Mouse (Mus musculus) ES-Bruce4 (cell line): ENCODE measurements around the gene Atp2b1. TPM values are rescaled to one million over a fixed set of nuclear protein-coding genes. Genes with fewer than 3 reads are reported as not detected.

ENCODE experiments used
- H3K27ac ChIP-seq: 2 replicates; pipeline ENCODE4 v1.5.1; 2012; ENCODE audit warnings: low read length, inconsistent platforms; ENCODE audit not compliant: insufficient read depth
- H3K27me3 ChIP-seq: 2 replicates; pipeline ENCODE4 v1.6.1; 2012; ENCODE audit warnings: mild to moderate bottlenecking, low read length, inconsistent platforms; ENCODE audit not compliant: control insufficient read depth, poor library complexity, insufficient read depth, severe bottlenecking
- H3K36me3 ChIP-seq: 2 replicates; pipeline ENCODE4 v1.6.1; 2012; ENCODE audit warnings: inconsistent platforms, mild to moderate bottlenecking, low read length, moderate library complexity; ENCODE audit not compliant: control insufficient read depth, poor library complexity, insufficient read depth, severe bottlenecking
- H3K4me1 ChIP-seq: one replicate; pipeline ENCODE4 v1.8.1; 2011; ENCODE audit warnings: low read length; ENCODE audit not compliant: control insufficient read depth, insufficient read depth
- H3K4me3 ChIP-seq: 2 replicates; pipeline ENCODE4 v1.5.1; 2011; ENCODE audit warnings: low read depth, mild to moderate bottlenecking, low read length
- H3K9ac ChIP-seq: 2 replicates; pipeline ENCODE4 v1.6.1; 2012; ENCODE audit warnings: low read depth, mild to moderate bottlenecking, inconsistent platforms; ENCODE audit not compliant: poor library complexity, severe bottlenecking
- H3K9me3 ChIP-seq: replicated peaks from 2 replicates; pipeline ENCODE4 v1.6.1; 2012; ENCODE audit warnings: mild to moderate bottlenecking, low read length, inconsistent platforms; ENCODE audit not compliant: control insufficient read depth, poor library complexity, insufficient read depth, severe bottlenecking
- CTCF ChIP-seq: IDR thresholded peaks from one replicate; pipeline ENCODE4 v1.8.1; 2011; ENCODE audit warnings: low read depth, low read length
- EP300 ChIP-seq: IDR thresholded peaks from 2 replicates; pipeline ENCODE4 v1.6.1; 2011; ENCODE audit warnings: low read depth, low read length; ENCODE audit not compliant: insufficient read depth
- POLR2A ChIP-seq: IDR thresholded peaks from one replicate; pipeline ENCODE4 v1.8.1; 2011; ENCODE audit warnings: low read length; ENCODE audit not compliant: insufficient read depth
- polyA plus RNA-seq: library from polyadenylated mRNA; stranded (reverse); fragments of >200 nt; gene quantifications from 2 replicates; pipeline ENCODE4 v1.2.4, GENCODE M21; 2011; ENCODE audit warnings: low read depth; ENCODE audit not compliant: missing spikeins, insufficient read depth, insufficient read length

Atp2b1 gene
- polyA plus RNA-seq, 1 experiment: 68.1 TPM

DNA sequence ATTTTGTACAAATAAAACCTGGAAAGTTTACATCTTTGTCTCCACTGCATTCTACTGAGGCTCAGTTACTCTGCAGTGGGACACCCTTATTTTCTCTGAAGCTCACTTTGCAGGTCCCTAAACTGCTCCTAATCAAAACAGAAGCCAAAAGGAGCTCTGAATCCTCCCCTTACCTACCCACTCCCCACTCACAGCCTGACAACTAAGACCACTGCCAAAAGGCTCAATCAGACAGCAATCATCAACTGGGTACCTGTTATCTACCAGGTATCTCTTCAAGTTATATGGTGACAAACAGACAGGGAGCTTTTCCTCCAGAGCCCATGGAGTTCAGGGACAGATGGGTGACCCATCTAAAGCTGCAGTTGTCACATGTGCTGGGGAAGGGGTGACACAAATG lies 138.9 kb downstream of the Atp2b1 start:
- TF ChIP-seq CTCF: no peak
- TF ChIP-seq EP300: no peak
- TF ChIP-seq POLR2A: no peak
- Histone ChIP-seq H3K4me1 (no peaks in the 10 kb centered on the region), H3K27ac (no peak overlapping the region), H3K36me3 (no peaks in the 10 kb centered on the region), H3K4me3 (no peak overlapping the region), H3K9me3 (no peaks in the 10 kb centered on the region), H3K27me3 (no peaks in the 10 kb centered on the region), H3K9ac (no peak overlapping the region)

DNA sequence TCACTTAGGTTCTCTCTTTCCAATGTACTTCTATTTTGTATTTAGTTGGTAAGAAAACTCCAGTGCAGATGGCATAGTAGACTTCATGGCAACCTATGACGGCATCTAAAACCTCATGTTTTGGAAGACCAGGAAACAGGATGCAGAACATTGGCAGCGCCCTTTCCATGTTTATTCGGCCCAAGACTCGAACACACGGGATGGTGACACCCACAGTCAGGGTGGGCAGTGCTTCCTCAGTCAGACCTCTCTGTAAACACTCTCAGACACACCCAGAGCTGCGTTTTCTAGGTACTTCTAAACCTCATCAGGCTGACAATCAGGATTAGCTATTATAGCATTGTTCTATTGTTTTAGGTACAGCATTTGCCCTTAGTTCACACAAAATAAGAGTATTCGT lies 146.4 kb downstream of the Atp2b1 start:
- Histone ChIP-seq H3K4me3 (no peak overlapping the region), H3K27me3 (no peaks in the 10 kb centered on the region), H3K36me3 (no peaks in the 10 kb centered on the region), H3K27ac (no peak overlapping the region), H3K9me3 (no peaks in the 10 kb centered on the region; the same call in 1 of the 2 replicates), H3K9ac (no peak overlapping the region), H3K4me1 (no peaks in the 10 kb centered on the region)
- TF ChIP-seq POLR2A (no peak), EP300 (no peak), CTCF (no peak)

DNA sequence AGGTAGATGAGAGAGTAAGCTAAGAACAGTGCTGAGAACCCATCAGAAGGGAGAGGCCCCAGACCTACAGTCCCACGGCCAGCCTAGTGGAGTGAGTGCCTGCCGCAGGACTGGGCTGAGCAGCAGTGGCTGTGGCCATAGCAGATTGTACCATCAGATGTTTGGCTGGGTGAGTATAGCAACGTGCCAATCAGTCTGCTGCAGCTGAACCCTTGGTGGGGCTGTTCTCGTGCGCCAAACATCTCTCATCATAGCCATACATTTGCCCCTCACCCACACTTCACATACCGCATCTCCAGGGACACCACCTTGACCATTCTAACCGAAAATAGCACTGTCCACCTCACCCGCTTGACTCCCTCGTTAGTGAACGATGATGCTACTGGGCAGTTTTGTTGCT lies 147.2 kb downstream of the Atp2b1 start:
- no peaks in the 10 kb centered on the region; the same call in 1 of the 2 replicates for H3K9me3 ChIP-seq
- no peaks in the 10 kb centered on the region for H3K4me1 ChIP-seq
- TF ChIP-seq POLR2A (no peak), EP300 (no peak), CTCF (no peak)
- no peaks in the 10 kb centered on the region for H3K36me3 ChIP-seq
- no peak overlapping the region for H3K27ac ChIP-seq
- no peak overlapping the region for H3K4me3 ChIP-seq
- no peak overlapping the region for H3K9ac ChIP-seq
- no peaks in the 10 kb centered on the region for H3K27me3 ChIP-seq

DNA sequence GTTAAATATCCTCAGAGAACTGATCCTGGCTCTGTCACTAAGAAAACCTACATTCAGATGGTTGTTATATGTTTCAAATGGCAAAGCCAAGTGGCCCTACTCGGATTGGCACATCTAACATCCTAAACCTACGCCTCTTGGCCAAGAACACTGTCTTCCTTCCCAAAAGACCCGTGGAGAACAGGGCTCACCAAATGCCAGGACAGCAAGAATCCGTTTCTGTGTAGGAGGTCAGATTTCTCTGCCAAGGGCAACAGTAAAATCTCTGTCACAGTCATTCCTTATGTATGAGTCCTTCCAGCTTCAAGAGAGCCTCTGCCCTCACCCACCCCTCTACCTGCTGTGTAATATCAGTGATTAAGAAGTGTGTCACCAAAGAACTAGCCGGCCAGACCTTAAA lies 148.3 kb downstream of the Atp2b1 start:
- TF ChIP-seq CTCF: no peak
- H3K27me3 ChIP-seq: no peaks in the 10 kb centered on the region

More for the DNA sequence above, 148.3 kb downstream of the Atp2b1 start:
- H3K27ac ChIP-seq: no peak overlapping the region
- H3K9me3 ChIP-seq: no peaks in the 10 kb centered on the region; the same call in 1 of the 2 replicates
- no peaks in the 10 kb centered on the region for H3K4me1 ChIP-seq
- H3K9ac ChIP-seq: no peak overlapping the region
- no peaks in the 10 kb centered on the region for H3K36me3 ChIP-seq
- H3K4me3 ChIP-seq: no peak overlapping the region

Other genes starting within 250 kb of the Atp2b1 start
- 17.8 and 19.3 TPM in 2 replicates for gene Poc1b, start 192.6 kb downstream of the Atp2b1 start, polyA plus RNA-seq
- gene Galnt4, start 193.8 kb downstream of the Atp2b1 start, polyA plus RNA-seq: 1.2 and 1.9 TPM in 2 replicates
- gene Phxr2, start 211.9 kb downstream of the Atp2b1 start, polyA plus RNA-seq: not detected in 2 replicates